Mouse (Mus musculus) layer of hippocampus, postnatal 10 days (tissue): ENCODE data around the gene Gal. TPM values are rescaled to one million over a fixed set of nuclear protein-coding genes. Genes with fewer than 3 reads are reported as not detected.

Experiments
- DNase-seq, 2 experiments: peaks; one replicate each; pipeline ENCODE4 v3.0.0; 2021; ENCODE audit warnings: low spot score in 2 of 2
- total RNA-seq, 2 experiments: library from RNA; stranded (reverse); gene quantifications; 2 replicates each; pipeline ENCODE4 v1.2.3; 2021

Gene Gal
- total RNA-seq, 2 experiments from 2014 or later, result 4.5 to 5.5 TPM

GRCm38 (mm10) chr19:3422488-3422887 is 8.1 kb upstream of the Gal start:
- DNase-seq, result no peak

GRCm38 (mm10) chr19:3419251-3419650 is 4.9 kb upstream of the Gal start:
- DNase-seq, result no peak

GRCm38 (mm10) chr19:3405531-3406281 is 8.6 kb downstream of the Gal start:
- DNase-seq, result no peak

DNA sequence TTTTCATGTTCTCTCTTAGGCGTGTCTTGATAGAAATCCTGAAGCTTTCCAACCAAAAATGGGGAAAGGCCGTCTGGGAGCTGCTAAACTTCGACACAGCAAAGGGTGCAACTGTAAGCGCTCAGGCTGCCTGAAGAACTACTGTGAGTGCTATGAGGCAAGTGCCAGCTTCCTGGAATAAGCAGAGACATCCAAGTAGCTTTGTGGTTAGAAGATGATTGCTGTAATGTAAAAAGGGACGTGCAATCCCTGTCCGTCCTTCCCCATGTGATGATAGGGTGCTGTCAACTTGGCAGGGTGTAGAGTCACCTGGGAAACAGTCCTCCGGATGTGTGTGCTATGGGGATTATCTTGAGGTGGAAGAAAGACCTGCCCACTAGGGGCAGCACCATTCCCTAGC is 10.3 kb downstream of the Gal start:
- no peak for DNase-seq

- no peak for DNase-seq
These were observed 12.0 kb downstream of the Gal start for GRCm38 (mm10) chr19:3402390-3402789.

DNA sequence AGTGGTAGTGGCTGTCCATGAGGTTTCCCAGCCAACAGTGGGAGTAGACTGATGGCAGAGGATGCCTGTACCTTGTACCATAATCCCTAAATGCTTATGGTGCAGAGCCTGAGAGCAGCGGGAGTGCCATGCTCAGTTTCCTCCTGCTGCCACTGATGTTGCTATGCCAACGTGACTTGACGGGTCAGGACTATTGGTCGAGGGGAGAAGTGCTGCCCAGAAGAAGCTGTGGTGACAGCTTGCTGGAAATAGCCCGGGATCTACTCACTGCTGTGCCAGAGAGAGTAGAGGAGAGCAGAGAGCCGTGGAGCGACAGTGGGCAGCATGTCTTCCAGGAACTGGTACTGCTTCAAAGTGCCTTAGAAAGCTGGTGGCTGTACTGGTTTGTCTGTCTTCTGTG is 12.4 kb downstream of the Gal start:
- no peak for DNase-seq

DNA sequence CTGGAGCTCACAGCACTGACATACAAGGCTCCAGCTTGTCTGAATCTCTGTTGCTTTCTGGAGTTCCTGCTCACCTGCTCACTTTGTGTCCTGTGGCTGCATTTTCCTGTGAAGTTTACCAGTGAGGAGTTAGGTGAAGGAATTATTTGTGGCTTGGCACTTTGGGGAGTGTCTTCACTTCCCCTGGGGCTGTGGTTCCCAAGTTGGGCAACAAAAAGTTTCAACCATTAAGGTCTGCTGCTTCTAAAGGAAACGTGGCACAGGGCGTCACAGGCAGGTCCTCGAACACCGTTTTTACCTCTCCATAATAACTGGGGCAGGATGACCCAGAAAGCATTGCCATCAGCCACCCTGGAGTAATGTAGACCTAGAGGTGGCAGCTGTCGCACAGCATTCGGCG is 12.8 kb downstream of the Gal start:
- no peak for DNase-seq

- no peak for DNase-seq
These were observed 14.3 kb downstream of the Gal start for GRCm38 (mm10) chr19:3400057-3400456.

DNA sequence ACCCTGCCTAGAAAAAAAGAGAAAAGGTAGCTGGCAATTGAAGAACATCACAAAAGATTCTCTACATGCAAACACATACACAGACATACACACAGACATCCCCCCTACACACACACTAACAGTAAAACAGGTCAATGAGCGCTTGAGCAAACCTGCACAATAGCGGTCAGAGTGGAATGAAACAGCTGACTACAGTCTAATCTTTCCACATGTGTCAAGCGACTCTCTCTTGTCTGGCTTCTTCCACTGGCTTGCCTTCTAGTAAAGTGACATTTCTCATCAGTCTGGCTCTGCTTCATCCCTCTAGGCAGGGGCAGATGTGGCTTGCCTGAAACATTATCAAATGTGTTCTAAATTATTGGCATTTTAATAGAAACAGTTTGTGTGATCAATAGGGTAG is 20.1 kb downstream of the Gal start:
- no peak for DNase-seq

DNA sequence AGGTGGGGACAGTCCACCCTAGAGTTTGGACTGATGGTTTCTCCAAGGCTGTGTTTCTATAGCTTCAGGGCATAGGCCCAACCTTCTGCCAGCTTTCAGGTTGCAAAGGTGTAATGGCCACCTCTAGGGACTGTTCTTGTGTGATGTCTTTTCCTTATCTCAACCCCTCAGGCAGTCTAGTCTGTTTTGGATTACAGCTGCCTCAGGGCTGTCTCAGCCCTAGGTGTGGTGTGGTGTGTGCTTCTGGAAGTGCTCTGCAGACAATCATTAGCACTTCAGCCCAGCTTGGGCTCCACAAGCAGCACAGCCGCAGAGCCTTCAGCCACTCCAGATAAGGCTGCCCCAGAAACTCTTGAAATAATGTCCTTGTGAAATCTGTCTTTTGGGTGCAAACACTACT is 22.0 kb downstream of the Gal start:
- DNase-seq, result no peak

DNA sequence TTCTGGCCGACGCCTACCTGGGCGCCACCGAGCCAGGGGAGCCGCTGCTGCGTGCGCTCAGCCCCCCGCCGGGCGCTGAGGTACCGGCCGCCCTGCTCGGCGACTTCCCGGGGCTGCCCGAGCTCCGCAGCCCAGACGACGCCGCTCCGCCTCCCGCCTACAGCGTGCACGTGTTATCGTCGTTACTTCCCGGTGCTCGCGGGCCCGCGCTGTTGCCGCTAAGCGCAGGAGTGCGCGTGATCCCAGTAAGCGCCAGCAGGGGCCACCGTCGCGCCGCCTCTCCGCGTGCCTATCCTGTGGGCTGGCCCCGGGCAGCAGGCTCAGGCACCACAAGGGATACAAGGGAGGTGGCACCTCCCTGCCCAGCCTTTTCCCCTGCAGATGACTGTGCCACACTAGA is 25.3 kb downstream of the Gal start:
- peak; percentile 94 to 96 for DNase-seq

GRCm38 (mm10) chr19:3388629-3389057 is 25.7 kb downstream of the Gal start, which contains the start of gene Tesmin:
Tesmin (plus strand) TSS chr19:3388857.
- peak; percentile 92 to 94 for DNase-seq

GRCm38 (mm10) chr19:3388061-3388460 is 26.3 kb downstream of the Gal start:
- DNase-seq, result no peak

DNA sequence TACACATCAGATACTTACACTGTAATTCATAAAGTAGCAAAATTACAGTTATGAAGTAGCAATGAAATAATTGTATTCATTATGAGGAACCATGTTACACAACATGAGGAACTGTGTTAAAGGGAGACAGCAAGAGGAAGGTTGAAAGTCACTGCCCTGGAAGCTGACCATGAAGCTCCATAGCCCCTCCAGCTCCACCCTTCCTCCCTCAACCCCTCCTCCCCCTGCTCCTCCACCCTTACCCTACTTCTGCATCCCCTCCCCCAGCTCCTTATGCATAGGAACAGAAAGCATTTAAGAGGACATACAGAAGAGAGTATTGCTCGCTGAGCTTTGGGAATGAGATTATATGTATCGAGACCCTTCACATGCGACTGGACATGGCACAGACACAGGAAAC is 35.7 kb downstream of the Gal start:
- no peak for DNase-seq

DNA sequence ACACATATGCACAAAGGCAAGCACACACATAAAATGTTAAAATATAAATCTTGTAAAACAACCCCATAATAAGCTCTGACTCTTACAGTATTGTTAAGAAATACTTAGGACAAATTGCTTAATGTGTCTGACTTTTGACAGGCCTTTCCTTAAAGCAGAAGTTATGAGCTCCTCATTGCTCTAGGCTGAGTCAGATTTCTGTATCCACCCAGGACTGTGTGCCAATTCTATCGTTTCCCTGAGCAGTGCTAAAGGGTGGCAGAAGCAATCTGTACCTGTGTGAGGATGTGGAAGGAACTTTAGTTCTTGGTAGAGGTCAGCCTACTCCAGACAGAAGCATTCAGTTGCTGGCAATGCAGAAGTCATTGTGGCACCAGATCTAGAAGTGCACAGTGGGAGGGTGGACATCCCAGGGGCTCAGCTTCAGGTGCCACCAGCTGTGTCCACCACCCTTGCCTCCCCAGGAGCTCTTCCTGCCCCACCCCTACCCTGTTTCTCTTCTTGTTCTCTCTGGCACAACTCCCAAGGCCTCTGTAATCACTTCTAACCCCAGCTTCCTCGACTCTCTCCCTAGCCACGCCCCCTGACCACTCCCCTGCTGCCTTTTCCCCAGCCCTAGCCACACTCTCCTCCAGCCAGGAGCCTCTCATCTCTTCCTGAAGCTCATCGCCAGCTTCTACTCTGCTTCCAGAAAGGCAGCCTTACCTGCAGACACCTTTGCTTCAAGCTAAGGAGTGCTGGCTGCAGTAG is 37.2 kb downstream of the Gal start:
- no peak for DNase-seq

DNA sequence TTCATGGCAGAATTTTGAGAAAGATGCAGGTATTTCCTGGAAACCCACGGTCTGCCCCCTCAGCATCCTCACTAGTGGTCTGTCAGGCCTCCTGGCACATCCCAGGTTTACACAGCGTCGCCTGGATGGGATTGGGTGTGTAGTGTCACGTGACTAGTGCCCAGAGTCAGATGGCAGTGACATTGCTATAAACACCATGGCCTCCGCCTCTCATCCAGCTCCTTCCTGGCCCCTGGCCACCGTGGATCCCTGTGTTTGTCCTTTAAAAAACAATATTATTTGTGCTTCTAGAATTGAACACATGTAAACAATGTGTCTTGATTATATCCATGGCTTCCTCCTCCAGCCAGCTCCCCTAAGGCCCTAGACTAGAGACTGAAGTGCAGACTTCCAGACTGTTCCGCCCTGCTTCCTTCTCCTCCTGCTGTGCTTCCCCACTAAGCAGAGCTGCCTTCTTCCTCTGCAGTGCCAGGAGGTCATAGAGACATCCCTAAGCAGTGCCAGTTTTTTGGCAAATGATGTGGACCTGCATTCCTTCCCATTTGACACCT is 38.3 kb downstream of the Gal start:
- no peak for DNase-seq

DNA sequence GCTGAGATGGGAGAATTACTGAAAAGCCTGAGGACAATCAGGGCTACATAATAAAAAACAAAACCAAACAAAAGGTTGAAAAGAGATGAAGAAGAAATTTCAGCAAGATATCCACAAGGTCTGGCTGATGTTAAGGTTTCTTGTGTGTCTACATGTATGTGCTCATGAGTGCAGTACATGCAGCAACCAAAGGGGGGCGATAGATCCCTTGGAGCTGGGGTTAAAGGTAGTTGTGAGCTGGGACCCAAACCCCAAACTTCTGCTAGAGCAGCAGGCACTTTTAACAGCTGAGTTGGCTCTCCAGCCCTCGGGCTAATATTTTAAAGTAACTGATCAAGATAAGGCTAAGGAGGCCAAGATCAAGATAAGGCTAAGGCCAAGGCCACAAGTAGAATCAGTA is 40.3 kb downstream of the Gal start:
- no peak for DNase-seq

DNA sequence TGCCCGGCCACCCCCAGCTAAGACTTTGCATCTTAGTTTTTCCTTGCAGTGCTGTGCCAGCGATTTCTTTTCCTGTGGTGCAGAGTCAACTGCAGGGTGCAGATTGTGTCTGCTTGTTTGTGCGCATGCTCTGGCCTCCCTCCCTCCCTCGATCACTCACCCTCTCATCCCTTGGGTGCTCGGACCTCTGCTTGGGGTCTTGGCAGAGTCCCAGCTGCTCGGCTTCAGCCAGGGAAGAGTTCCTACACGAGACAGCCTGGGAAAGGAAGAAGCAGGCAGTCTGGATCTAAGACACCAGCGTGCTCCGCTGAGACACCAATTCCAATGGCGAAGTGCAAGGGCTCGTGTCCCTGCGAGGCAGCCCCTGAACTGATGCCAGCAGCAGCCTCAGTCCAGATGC is 41.0 kb downstream of the Gal start:
- no peak for DNase-seq

DNA sequence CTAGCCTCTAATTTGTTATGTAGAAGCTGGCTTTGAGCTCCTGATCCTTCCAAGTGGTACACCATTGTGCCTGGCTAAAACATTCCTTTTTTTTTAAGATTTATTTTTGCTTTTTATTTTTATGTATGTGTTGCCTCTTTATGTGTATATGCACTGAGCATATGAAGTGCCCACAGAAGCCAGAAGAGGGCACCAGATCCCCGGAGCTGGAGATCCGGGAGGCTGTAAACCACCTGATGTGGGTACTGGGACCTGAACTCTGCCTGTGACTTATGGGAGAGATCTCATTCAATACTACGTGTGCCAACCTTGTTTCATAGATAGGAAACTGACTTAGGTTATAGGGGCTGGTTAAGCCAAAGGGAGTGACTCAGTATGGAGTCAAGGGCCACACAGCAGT is 46.1 kb downstream of the Gal start:
- DNase-seq, result no peak

GRCm38 (mm10) chr19:3365089-3365488 is 49.3 kb downstream of the Gal start:
- DNase-seq, result no peak

DNA sequence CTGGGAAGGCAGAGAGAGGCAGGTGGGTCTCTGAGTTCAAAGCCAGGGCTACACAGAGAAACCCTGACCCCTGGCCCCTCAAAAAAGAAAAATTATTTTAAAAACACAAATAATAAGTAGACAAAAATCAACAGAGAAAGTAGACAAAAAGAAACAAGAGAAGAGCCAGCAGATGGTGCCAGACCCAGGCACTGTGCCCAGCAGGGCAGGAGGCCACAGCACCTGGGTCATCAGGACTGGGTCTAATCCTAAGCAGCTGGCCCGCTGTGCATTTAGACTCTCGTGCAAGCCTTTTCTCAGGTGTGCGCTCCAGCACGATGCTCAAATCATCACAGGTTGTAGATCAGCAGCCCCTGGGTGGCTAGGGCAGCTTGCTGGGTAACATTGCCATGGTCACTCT is 50.8 kb downstream of the Gal start:
- DNase-seq, result no peak
